Mouse (Mus musculus) liver, embryonic 14.5 days (tissue): ENCODE measurements around the gene Ccl20. TPM values are rescaled to one million over a fixed set of nuclear protein-coding genes. Genes with fewer than 3 reads are reported as not detected.

Experiments
- ATAC-seq: fragments of 200-750 bp; cut with Nextera tagmentation; 2 replicates; pipeline ENCODE4 v1.8.0; 2017; ENCODE audit warnings: moderate number of reproducible peaks, mild to moderate bottlenecking, moderate library complexity; ENCODE audit not compliant: insufficient read depth
- DNase-seq, 3 experiments: peaks; one replicate each; pipeline ENCODE4 v3.0.0-alpha.2; 2012 to 2013; ENCODE audit warnings: low read depth in 3 of 3, low spot score in 3 of 3
- H3K27ac ChIP-seq: fragments of 300-500 bp; sonication (generic); 2 replicates; pipeline ENCODE4 v1.5.1; 2014; ENCODE audit warnings: moderate library complexity, mild to moderate bottlenecking, control low read depth, inconsistent platforms
- H3K27me3 ChIP-seq: fragments of 300-500 bp; sonication (generic); 2 replicates; pipeline ENCODE4 v1.6.1; 2014; ENCODE audit warnings: mild to moderate bottlenecking, low read length, moderate library complexity; ENCODE audit not compliant: control insufficient read depth, insufficient read depth
- H3K36me3 ChIP-seq: fragments of 300-500 bp; sonication (generic); replicated peaks from 2 replicates; pipeline ENCODE4 v1.6.1; 2014; ENCODE audit warnings: low read depth; ENCODE audit not compliant: control insufficient read depth, insufficient read depth
- H3K4me1 ChIP-seq, 2 experiments: fragments of 200-500 bp in 1 of 2; fragments of 300-500 bp in 1 of 2; sonication (generic) in 1 of 2; replicated peaks; 2 replicates each; pipeline ENCODE4 v1.6.1; 2012 to 2014; ENCODE audit warnings: antibody characterized with exemption in 1 of 2, inconsistent platforms in 1 of 2, low read length in 1 of 2; ENCODE audit not compliant: control insufficient read depth in 2 of 2, insufficient read depth in 2 of 2
- H3K4me2 ChIP-seq: fragments of 300-500 bp; sonication (generic); 2 replicates; pipeline ENCODE4 v1.6.1; 2014; ENCODE audit warnings: low read depth, mild to moderate bottlenecking, control low read depth, moderate library complexity
- H3K4me3 ChIP-seq, 2 experiments: fragments of 200-500 bp in 1 of 2; fragments of 300-500 bp in 1 of 2; sonication (generic) in 1 of 2; 2 replicates each; pipeline ENCODE4 v1.5.1; 2012 to 2014; ENCODE audit warnings: low read depth in 2 of 2, low read length in 2 of 2, mild to moderate bottlenecking in 2 of 2, control low read depth in 1 of 2, inconsistent platforms in 1 of 2, moderate library complexity in 1 of 2; ENCODE audit not compliant: insufficient read depth in 1 of 2
- H3K9ac ChIP-seq: fragments of 300-500 bp; sonication (generic); replicated peaks from 2 replicates; pipeline ENCODE4 v1.6.1; 2014; ENCODE audit warnings: mild to moderate bottlenecking, control low read depth, moderate library complexity
- H3K9me3 ChIP-seq: fragments of 300-500 bp; sonication (generic); 2 replicates; pipeline ENCODE4 v1.6.1; 2016; ENCODE audit warnings: low read length, mixed read lengths; ENCODE audit not compliant: control insufficient read depth
- CTCF ChIP-seq: IDR thresholded peaks from 2 replicates; pipeline ENCODE4 v1.5.1; 2016; ENCODE audit warnings: antibody characterized with exemption, low read depth, control low read depth
- EP300 ChIP-seq: IDR thresholded peaks from 2 replicates; pipeline ENCODE4 v1.6.1; 2016; ENCODE audit warnings: antibody characterized with exemption, low read depth
- WGBS: fragments of 180-500 bp; shearing (Covaris S2); extraction: QIAGEN DNeasy Blood & Tissue Kit; methylation state at CpG from one replicate; pipeline ENCODE4 v1.1.7; 2014; ENCODE audit not compliant: insufficient replicate concordance; 5-methylcytosine and 5-hydroxymethylcytosine counted together
- polyA plus RNA-seq, 2 experiments: library from polyadenylated mRNA; depleted of rRNA in 1 of 2; stranded (reverse) in 1 of 2; unstranded in 1 of 2; fragments of >200 nt; fragmentation: Nextera tagmentation in 1 of 2; extraction: Ambion mirVana in 1 of 2; gene quantifications; 2 replicates each; pipeline versions ENCODE4 v1.2.1 to v1.2.3; 2012 to 2014

Ccl20 gene
- polyA plus RNA-seq, 2 experiments, result 0.16 TPM; not detected in 1

DNA sequence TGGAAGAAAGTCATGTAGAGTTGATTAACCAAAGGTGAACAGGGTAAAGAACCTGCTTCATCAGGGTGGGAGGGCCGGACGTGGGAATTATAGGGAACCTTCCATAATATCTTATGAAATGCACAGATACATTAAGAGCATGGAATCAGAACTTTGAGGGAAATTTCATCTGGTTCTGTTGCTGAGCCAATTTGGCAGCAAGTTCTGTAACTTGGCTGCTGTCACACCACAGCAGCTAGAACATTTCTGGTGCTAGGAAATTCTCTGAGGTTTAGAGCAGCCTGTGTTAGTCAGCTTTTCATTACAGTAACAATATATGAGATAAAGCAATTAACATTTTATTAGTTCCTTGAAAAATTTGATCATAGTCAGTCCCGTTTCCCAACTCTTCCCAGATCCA is 36.4 kb downstream of the Ccl20 start:
- Histone ChIP-seq H3K27me3 (no peaks in the 10 kb centered on the region), H3K27ac (no peak overlapping the region), H3K4me2 (no peak overlapping the region), H3K9ac (no peak overlapping the region), H3K36me3 (no peaks in the 10 kb centered on the region), H3K4me1 (no peaks in the 10 kb centered on the region), H3K9me3 (no peaks in the 10 kb centered on the region), H3K4me3 (no peak overlapping the region)
- DNase-seq, result no peak
- WGBS, result 68% methylated on average over 3 of the region's 3 CpGs
- no peak for ATAC-seq
- TF ChIP-seq EP300 (no peak), CTCF (no peak)

DNA sequence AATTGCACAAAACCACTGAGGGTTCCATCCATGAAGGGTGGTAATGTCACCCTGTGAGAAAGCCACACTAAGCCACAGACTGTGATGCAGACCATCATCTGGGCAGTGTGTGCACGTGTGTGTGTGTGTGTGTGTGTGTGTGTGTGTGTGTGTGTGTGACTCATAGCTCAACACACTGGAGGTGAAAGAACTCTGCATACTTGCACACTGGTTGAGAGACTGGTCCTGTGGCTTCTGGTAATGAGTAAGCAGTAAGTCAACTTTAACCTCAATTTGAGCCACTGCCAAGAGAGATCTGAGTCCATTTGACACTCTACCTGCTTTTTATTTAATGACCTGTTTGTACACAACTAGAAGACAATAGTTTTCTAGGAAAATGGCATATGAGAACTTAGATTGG is 40.3 kb downstream of the Ccl20 start:
- WGBS, result 0% methylated on average over 1 of the region's 1 CpGs
- H3K36me3 ChIP-seq, result no peaks in the 10 kb centered on the region
- H3K4me3 ChIP-seq, result no peak overlapping the region
- DNase-seq (no peak), ATAC-seq (no peak)
- TF ChIP-seq CTCF, result no peak
- no peak for TF ChIP-seq EP300
- no peaks in the 10 kb centered on the region for H3K27me3 ChIP-seq
- no peaks in the 10 kb centered on the region for H3K9me3 ChIP-seq
- no peak overlapping the region for H3K4me2 ChIP-seq
- no peak overlapping the region for H3K9ac ChIP-seq
- H3K27ac ChIP-seq, result no peak overlapping the region
- H3K4me1 ChIP-seq, result no peaks in the 10 kb centered on the region

DNA sequence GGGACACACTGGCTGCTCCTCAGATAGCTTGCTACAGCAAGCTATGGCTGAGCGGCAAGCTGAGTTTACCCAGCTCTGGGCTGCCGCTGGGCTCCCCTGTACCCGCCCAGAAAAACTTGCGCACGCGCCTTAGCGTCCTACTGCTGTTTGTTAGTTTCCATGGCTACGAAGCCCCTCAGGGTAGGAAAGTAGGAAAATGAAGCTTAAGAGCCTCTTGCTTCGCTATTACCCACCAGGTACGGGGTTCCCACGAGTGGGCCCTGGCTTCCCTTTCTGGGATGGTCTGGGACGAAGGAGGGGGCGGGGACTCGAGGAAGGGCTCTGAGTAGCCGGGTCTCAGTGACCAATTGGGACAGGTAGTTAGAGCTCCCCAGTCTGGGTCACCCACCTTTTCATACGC is 43.0 kb downstream of the Ccl20 start, which contains the start of gene Daw1:
Daw1 (plus strand) TSS at position 150 of the 400 bp plus-strand sequence.
- H3K4me3 ChIP-seq, result peak within 1 kb of the TSS; percentile 45 to 63
- WGBS, result 3% methylated on average over 16 of the region's 16 CpGs
- no peaks in the 10 kb centered on the region for H3K27me3 ChIP-seq
- ATAC-seq, result no peak; the same call in 1 of the 2 replicates
- H3K9me3 ChIP-seq, result no peaks in the 10 kb centered on the region
- no peak within 1 kb of the TSS for H3K9ac ChIP-seq
- H3K27ac ChIP-seq, result no peak within 1 kb of the TSS
- H3K36me3 ChIP-seq, result no peaks in the 10 kb centered on the region
- peak in 2 of 3 experiments; percentile 1 to 3 for DNase-seq
- no peaks in the 10 kb centered on the region for H3K4me1 ChIP-seq
- TF ChIP-seq CTCF (no peak), EP300 (no peak)
- peak within 1 kb of the TSS; percentile 56 for H3K4me2 ChIP-seq

DNA sequence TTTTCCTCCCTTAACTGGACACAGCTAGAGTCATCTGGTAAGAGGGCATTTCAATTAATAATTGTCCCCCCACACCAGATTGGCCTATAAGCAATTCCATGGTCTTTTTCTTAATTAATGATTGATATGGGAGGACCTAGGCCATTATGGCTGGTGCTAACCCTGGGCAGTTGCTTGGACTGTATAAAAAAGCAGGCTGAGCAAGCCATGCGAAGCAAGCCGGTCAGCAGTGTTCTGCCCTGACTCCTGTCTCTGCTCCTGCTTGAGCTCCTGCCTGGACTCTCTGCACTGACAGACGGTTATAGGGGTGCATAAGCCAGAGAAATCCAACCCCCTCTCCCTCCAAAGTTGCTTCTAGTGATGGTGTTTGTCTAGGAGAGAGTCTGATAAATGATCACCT is 45.1 kb downstream of the Ccl20 start:
- Histone ChIP-seq H3K36me3 (no peaks in the 10 kb centered on the region), H3K4me1 (no peaks in the 10 kb centered on the region), H3K27ac (no peak overlapping the region), H3K9me3 (no peaks in the 10 kb centered on the region), H3K4me2 (no peak overlapping the region), H3K27me3 (no peaks in the 10 kb centered on the region), H3K4me3 (no peak overlapping the region), H3K9ac (no peak overlapping the region)
- WGBS, result 59% methylated on average over 3 of the region's 3 CpGs
- no peak for TF ChIP-seq CTCF
- no peak for TF ChIP-seq EP300
- no peak for DNase-seq
- no peak for ATAC-seq

DNA sequence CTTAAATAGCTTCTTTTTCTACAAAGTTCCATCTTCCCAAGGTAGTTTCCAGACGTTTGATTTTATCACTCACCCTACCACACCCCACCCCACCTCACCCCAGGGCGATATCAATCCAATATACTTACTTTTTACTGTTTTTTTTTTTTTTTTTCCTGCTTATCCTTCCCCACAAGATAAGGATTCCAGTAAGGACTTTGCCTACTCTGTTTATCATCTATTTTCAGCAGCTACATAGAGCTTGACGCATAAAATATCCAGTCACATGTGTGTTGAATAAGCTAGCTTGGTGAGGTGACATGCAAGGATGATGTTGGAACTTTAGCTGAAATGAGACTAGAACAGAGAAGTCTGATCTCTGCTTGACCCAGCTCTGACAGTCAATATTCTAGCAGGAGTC is 47.5 kb downstream of the Ccl20 start:
- Histone ChIP-seq H3K27ac (no peak overlapping the region), H3K9me3 (no peaks in the 10 kb centered on the region), H3K36me3 (no peaks in the 10 kb centered on the region), H3K4me2 (no peak overlapping the region), H3K27me3 (no peaks in the 10 kb centered on the region), H3K4me1 (no peaks in the 10 kb centered on the region), H3K4me3 (no peak overlapping the region), H3K9ac (no peak overlapping the region)
- TF ChIP-seq EP300, result no peak
- no peak for TF ChIP-seq CTCF
- no peak for ATAC-seq
- no peak for DNase-seq
- 43% methylated on average over 3 of the region's 3 CpGs for WGBS

Other genes with a start within 250 kb of the Ccl20 start
- 2.0 and 2.3 TPM in 2 replicates for gene A030005L19Rik, start 203.4 kb upstream of the Ccl20 start, polyA plus RNA-seq (2012; rRNA removed)
- gene A030005L19Rik, start 203.4 kb upstream of the Ccl20 start, polyA plus RNA-seq (2014; fragmentation: Nextera tagmentation; extraction: Ambion mirVana), result 0.24 and 0.37 TPM in 2 replicates
- 0.11 TPM in 1 of 2 replicates, not detected in the other for gene A030014E15Rik, start 191.8 kb upstream of the Ccl20 start, polyA plus RNA-seq (2012; rRNA removed)
- not detected in 2 replicates for gene A030014E15Rik, start 191.8 kb upstream of the Ccl20 start, polyA plus RNA-seq (2014; fragmentation: Nextera tagmentation; extraction: Ambion mirVana)
- not detected in 2 replicates for gene Gm6217, start 185.4 kb upstream of the Ccl20 start, polyA plus RNA-seq (2012; rRNA removed)
- gene Gm6217, start 185.4 kb upstream of the Ccl20 start, polyA plus RNA-seq (2014; fragmentation: Nextera tagmentation; extraction: Ambion mirVana), result not detected in 2 replicates
- gene A030003K21Rik, start 173.4 kb upstream of the Ccl20 start, polyA plus RNA-seq (2012; rRNA removed), result not detected in 2 replicates
- not detected in 2 replicates for gene A030003K21Rik, start 173.4 kb upstream of the Ccl20 start, polyA plus RNA-seq (2014; fragmentation: Nextera tagmentation; extraction: Ambion mirVana)
- not detected in 2 replicates for gene Gm7544, start 160.8 kb upstream of the Ccl20 start, polyA plus RNA-seq (2012; rRNA removed)
- gene Gm7544, start 160.8 kb upstream of the Ccl20 start, polyA plus RNA-seq (2014; fragmentation: Nextera tagmentation; extraction: Ambion mirVana), result not detected in 2 replicates
- gene Gm47955, start 156.5 kb upstream of the Ccl20 start, polyA plus RNA-seq (2012; rRNA removed), result not detected in 2 replicates
- not detected in 2 replicates for gene Gm47955, start 156.5 kb upstream of the Ccl20 start, polyA plus RNA-seq (2014; fragmentation: Nextera tagmentation; extraction: Ambion mirVana)
- gene Gm47959, start 116.2 kb upstream of the Ccl20 start, polyA plus RNA-seq (2012; rRNA removed), result not detected in 2 replicates
- not detected in 2 replicates for gene Gm47959, start 116.2 kb upstream of the Ccl20 start, polyA plus RNA-seq (2014; fragmentation: Nextera tagmentation; extraction: Ambion mirVana)
- 0.04 TPM in 2 replicates for gene Slc19a3, start 78.3 kb upstream of the Ccl20 start, polyA plus RNA-seq (2012; rRNA removed)
- not detected in 2 replicates for gene Slc19a3, start 78.3 kb upstream of the Ccl20 start, polyA plus RNA-seq (2014; fragmentation: Nextera tagmentation; extraction: Ambion mirVana)
- gene Krtap28-10, start 74.3 kb upstream of the Ccl20 start, polyA plus RNA-seq (2012; rRNA removed), result not detected in 2 replicates
- not detected in 2 replicates for gene Krtap28-10, start 74.3 kb upstream of the Ccl20 start, polyA plus RNA-seq (2014; fragmentation: Nextera tagmentation; extraction: Ambion mirVana)
- not detected in 2 replicates for gene Gm47969, start 71.8 kb upstream of the Ccl20 start, polyA plus RNA-seq (2012; rRNA removed)
- not detected in 2 replicates for gene Gm47969, start 71.8 kb upstream of the Ccl20 start, polyA plus RNA-seq (2014; fragmentation: Nextera tagmentation; extraction: Ambion mirVana)
- gene A030005K14Rik, start 57.4 kb upstream of the Ccl20 start, polyA plus RNA-seq (2012; rRNA removed), result not detected in 2 replicates
- not detected in 2 replicates for gene A030005K14Rik, start 57.4 kb upstream of the Ccl20 start, polyA plus RNA-seq (2014; fragmentation: Nextera tagmentation; extraction: Ambion mirVana)
- not detected in 2 replicates for gene Krtap28-13, start 55.8 kb upstream of the Ccl20 start, polyA plus RNA-seq (2012; rRNA removed)
- gene Krtap28-13, start 55.8 kb upstream of the Ccl20 start, polyA plus RNA-seq (2014; fragmentation: Nextera tagmentation; extraction: Ambion mirVana), result not detected in 2 replicates
- gene Daw1, start 43.0 kb downstream of the Ccl20 start, polyA plus RNA-seq (2012; rRNA removed), result not detected in 2 replicates
- gene Daw1, start 43.0 kb downstream of the Ccl20 start, polyA plus RNA-seq (2014; fragmentation: Nextera tagmentation; extraction: Ambion mirVana), result not detected in 2 replicates